Mouse (Mus musculus) erythroblast, embryonic 14.5 days (primary cell): ENCODE data around the gene Lmod3.

ENCODE experiments used
- GATA1 ChIP-seq: IDR thresholded peaks from 2 replicates; pipeline ENCODE4 v1.6.1; 2012; ENCODE audit warnings: low read length, inconsistent platforms, mixed read lengths
- TAL1 ChIP-seq: IDR thresholded peaks from 3 replicates; pipeline ENCODE4 v1.6.1; 2012; ENCODE audit warnings: low read length, inconsistent platforms, mixed read lengths

GRCm38 (mm10) chr6:97272349-97272748, 19.8 kb upstream of the Lmod3 start:
- TF ChIP-seq GATA1 (no peak), TAL1 (no peak)
